Mouse (Mus musculus) CH12.LX (cell line): ENCODE measurements around the gene Syt1. TPM values are rescaled to one million over a fixed set of nuclear protein-coding genes. Genes with fewer than 3 reads are reported as not detected.

Experiments
- DNase-seq: peaks from one replicate; pipeline ENCODE4 v3.0.0-alpha.2; 2013; ENCODE audit errors: extremely low read depth
- H3K27ac ChIP-seq: 2 replicates; pipeline ENCODE4 v1.5.1; 2012; ENCODE audit warnings: low read depth, mild to moderate bottlenecking, control low read depth, moderate library complexity; ENCODE audit not compliant: insufficient read depth
- H3K27me3 ChIP-seq: replicated peaks from 2 replicates; pipeline ENCODE3; 2012; ENCODE audit warnings: inconsistent platforms
- H3K36me3 ChIP-seq, 2 experiments: replicated peaks in 1 of 2; 2 replicates each; pipeline versions ENCODE3 to v1.6.1; 2012; ENCODE audit warnings: inconsistent platforms in 1 of 2, low read length in 1 of 2, mild to moderate bottlenecking in 1 of 2, mixed read lengths in 1 of 2, moderate library complexity in 1 of 2; ENCODE audit not compliant: control insufficient read depth in 1 of 2, insufficient read depth in 1 of 2
- H3K4me1 ChIP-seq, 2 experiments: 2 replicates each; pipeline ENCODE4 v1.6.1; 2012; ENCODE audit warnings: inconsistent platforms in 1 of 2, moderate library complexity in 1 of 2; ENCODE audit not compliant: insufficient read depth in 2 of 2, control insufficient read depth in 1 of 2
- H3K4me2 ChIP-seq: 2 replicates; pipeline ENCODE4 v1.6.1; 2012; ENCODE audit warnings: low read depth, mild to moderate bottlenecking, control low read depth; ENCODE audit not compliant: poor library complexity, insufficient read depth, severe bottlenecking
- H3K4me3 ChIP-seq, 3 experiments: fragments of 150-350 bp in 1 of 3; sonication (generic) in 1 of 3; replicated peaks in 1 of 3; 2 replicates each; pipeline versions ENCODE3 to v1.5.1; 2011 to 2012; ENCODE audit warnings: low read depth in 2 of 3, low read length in 2 of 3, mild to moderate bottlenecking in 2 of 3, moderate library complexity in 2 of 3, control low read depth in 1 of 3, improper control_type of control experiment in 1 of 3, inconsistent platforms in 1 of 3, mixed read lengths in 1 of 3; ENCODE audit not compliant: poor library complexity in 1 of 3
- H3K79me2 ChIP-seq: replicated peaks from 2 replicates; pipeline ENCODE4 v1.6.1; 2012; ENCODE audit warnings: mild to moderate bottlenecking, moderate library complexity; ENCODE audit not compliant: control insufficient read depth, poor library complexity, insufficient read depth, severe bottlenecking; ENCODE audit errors: extremely low read depth
- H3K9ac ChIP-seq: 2 replicates; pipeline ENCODE4 v1.6.1; 2012; ENCODE audit warnings: low read depth, mild to moderate bottlenecking, control low read depth, moderate library complexity; ENCODE audit not compliant: insufficient read depth
- H3K9me3 ChIP-seq: replicated peaks from 2 replicates; pipeline ENCODE3; 2012; ENCODE audit warnings: low read length, inconsistent platforms, mixed read lengths
- CHD1 ChIP-seq: IDR thresholded peaks from 2 replicates; pipeline ENCODE4 v1.6.1; 2012; ENCODE audit warnings: low read depth, low read length, improper control_type of control experiment, inconsistent platforms
- CHD2 ChIP-seq: IDR thresholded peaks from 2 replicates; pipeline ENCODE4 v1.6.1; 2011; ENCODE audit warnings: low read length, improper control_type of control experiment
- CTCF ChIP-seq, 2 experiments: IDR thresholded peaks in 1 of 2; conservative IDR thresholded peaks in 1 of 2; 2 replicates each; pipeline ENCODE4 v1.5.1; 2011 to 2012; ENCODE audit warnings: low read depth in 2 of 2, low read length in 2 of 2, improper control_type of control experiment in 1 of 2, inconsistent platforms in 1 of 2, mild to moderate bottlenecking in 1 of 2, moderate library complexity in 1 of 2
- E2F4 ChIP-seq: IDR thresholded peaks from 2 replicates; pipeline ENCODE4 v1.6.1; 2011; ENCODE audit warnings: low read depth, low read length, improper control_type of control experiment; ENCODE audit not compliant: insufficient replicate concordance
- ELF1 ChIP-seq: IDR thresholded peaks from 2 replicates; pipeline ENCODE4 v1.6.1; 2014; ENCODE audit warnings: low read depth, mild to moderate bottlenecking, inconsistent platforms, low read length, improper control_type of control experiment
- ETS1 ChIP-seq: conservative IDR thresholded peaks from 2 replicates; pipeline ENCODE4 v1.6.1; 2012; ENCODE audit warnings: low read depth, mild to moderate bottlenecking, inconsistent platforms, low read length, improper control_type of control experiment, moderate library complexity
- HCFC1 ChIP-seq: IDR thresholded peaks from 2 replicates; pipeline ENCODE4 v1.6.1; 2012; ENCODE audit warnings: low read depth, mild to moderate bottlenecking, inconsistent platforms, low read length, improper control_type of control experiment
- JUN ChIP-seq: IDR thresholded peaks from 2 replicates; pipeline ENCODE4 v1.6.1; 2011; ENCODE audit warnings: low read depth, mild to moderate bottlenecking, low read length, improper control_type of control experiment, moderate library complexity; ENCODE audit not compliant: insufficient read depth
- JUND ChIP-seq: conservative IDR thresholded peaks from 2 replicates; pipeline ENCODE4 v1.6.1; 2011; ENCODE audit warnings: low read depth, low read length, improper control_type of control experiment
- KAT2A ChIP-seq: IDR thresholded peaks from 2 replicates; pipeline ENCODE4 v1.6.1; 2012; ENCODE audit warnings: low read length, improper control_type of control experiment, inconsistent platforms; ENCODE audit not compliant: insufficient replicate concordance
- MAX ChIP-seq: IDR thresholded peaks from 2 replicates; pipeline ENCODE4 v1.6.1; 2011; ENCODE audit warnings: low read length, improper control_type of control experiment
- MXI1 ChIP-seq: IDR thresholded peaks from 2 replicates; pipeline ENCODE4 v1.6.1; 2011; ENCODE audit warnings: mild to moderate bottlenecking, low read depth, low read length, improper control_type of control experiment
- MYC ChIP-seq: IDR thresholded peaks from 2 replicates; pipeline ENCODE4 v1.6.1; 2011; ENCODE audit warnings: low read depth, mild to moderate bottlenecking, improper control_type of control experiment, low read length
- PAX5 ChIP-seq: IDR thresholded peaks from 2 replicates; pipeline ENCODE4 v1.6.1; 2012; ENCODE audit warnings: low read length, inconsistent platforms, mixed read lengths
- POLR2A ChIP-seq: IDR thresholded peaks from 2 replicates; pipeline ENCODE4 v1.6.1; 2011; ENCODE audit warnings: low read depth, mild to moderate bottlenecking, improper control_type of control experiment, low read length
- RAD21 ChIP-seq: IDR thresholded peaks from 2 replicates; pipeline ENCODE4 v1.6.1; 2011; ENCODE audit warnings: low read depth, mild to moderate bottlenecking, low read length, improper control_type of control experiment, moderate library complexity
- RCOR1 ChIP-seq: conservative IDR thresholded peaks from 2 replicates; pipeline ENCODE4 v1.6.1; 2012; ENCODE audit warnings: low read depth, mild to moderate bottlenecking, inconsistent platforms, low read length, improper control_type of control experiment
- SIN3A ChIP-seq: IDR thresholded peaks from 2 replicates; pipeline ENCODE4 v1.6.1; 2012; ENCODE audit warnings: low read length, improper control_type of control experiment, inconsistent platforms
- TBP ChIP-seq: conservative IDR thresholded peaks from 2 replicates; pipeline ENCODE4 v1.6.1; 2011; ENCODE audit warnings: low read depth, low read length, improper control_type of control experiment
- TCF12 ChIP-seq: IDR thresholded peaks from 2 replicates; pipeline ENCODE4 v1.6.1; 2014; ENCODE audit warnings: low read depth, mild to moderate bottlenecking, inconsistent platforms, low read length, improper control_type of control experiment
- UBTF ChIP-seq: IDR thresholded peaks from 2 replicates; pipeline ENCODE4 v1.6.1; 2012; ENCODE audit warnings: low read depth, mild to moderate bottlenecking, inconsistent platforms, low read length, improper control_type of control experiment, moderate library complexity
- ZKSCAN1 ChIP-seq: IDR thresholded peaks from 2 replicates; pipeline ENCODE4 v1.6.1; 2012; ENCODE audit warnings: low read depth, inconsistent platforms, low read length, improper control_type of control experiment, borderline replicate concordance
- ZMIZ1 ChIP-seq: IDR thresholded peaks from 2 replicates; pipeline ENCODE4 v1.6.1; 2012; ENCODE audit warnings: low read depth, mild to moderate bottlenecking, inconsistent platforms, low read length, improper control_type of control experiment
- dilution Hi-C: fragments of 300-500 bp; cut with MboI; formaldehyde crosslinking; loops from 2 replicates; pipeline ENCODE4 v1.14.3; 2020; ENCODE audit warnings: low sequenced_read_pairs; ENCODE audit not compliant: extremely low pct_unique_long_range_greater_than_20kb, extremely low pct_ligation_motif_present
- in situ Hi-C: fragments of 300-500 bp; cut with MboI; formaldehyde crosslinking; loops from 3 replicates; pipeline ENCODE4 v1.14.3; 2019; ENCODE audit warnings: low sequenced_read_pairs, low pct_ligation_motif_present, low pct_unique_long_range_greater_than_20kb, mixed read lengths
- polyA plus RNA-seq: library from polyadenylated mRNA; unstranded; fragments of >175 nt; gene quantifications from 2 replicates; pipeline ENCODE4 v1.2.1, GENCODE M21; 2012; ENCODE audit warnings: low read depth; ENCODE audit not compliant: insufficient read length
- total RNA-seq, 2 experiments: library from RNA; depleted of rRNA; stranded (reverse); fragments of 300-350 nt in 1 of 2; fragments of >200 nt in 1 of 2; gene quantifications; 2 replicates each; pipeline ENCODE4 v1.2.3; 2012 to 2014

Syt1 gene
- total and polyA plus RNA-seq, 3 experiments, result not detected

DNA sequence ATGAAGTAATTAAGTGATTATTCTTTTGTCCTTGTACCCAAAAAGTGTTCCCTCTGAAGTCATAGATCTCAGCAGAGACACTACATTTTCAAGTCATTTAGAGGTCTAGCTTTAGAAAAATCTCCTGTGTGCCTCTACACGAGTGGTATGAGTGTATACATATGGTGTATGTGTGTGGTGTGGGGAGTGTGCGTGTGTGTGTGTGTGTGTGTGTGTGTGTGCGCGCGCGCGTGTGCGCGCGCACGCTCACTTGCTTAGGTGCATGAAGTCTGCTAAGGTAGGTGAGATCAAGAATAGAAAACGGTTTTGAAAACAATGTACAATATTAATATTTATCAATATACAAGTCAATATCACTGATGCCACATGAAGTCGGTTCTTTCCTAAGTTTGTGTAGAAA, 2.3 kb downstream of the Syt1 start:
- H3K27me3 ChIP-seq, result no peaks in the 10 kb centered on the region
- DNase-seq, result no peak
- no peak for TF ChIP-seq UBTF
- TF ChIP-seq CHD2, result no peak
- no peak for TF ChIP-seq ZMIZ1
- TF ChIP-seq MAX, result no peak
- TF ChIP-seq TCF12, result no peak
- no peak for TF ChIP-seq CTCF (conservative IDR thresholded peaks at IDR 0.05 in 1 of 2, IDR thresholded peaks at IDR 0.05 in 1 of 2; ENCODE audit: low read depth in 2 of 2, low read length in 2 of 2)
- TF ChIP-seq JUND, result no peak
- TF ChIP-seq HCFC1, result no peak
- no peak for TF ChIP-seq JUN
- no peak for TF ChIP-seq TBP
- no peak for TF ChIP-seq CHD1
- no peak for TF ChIP-seq E2F4
- no peak for TF ChIP-seq ETS1
- TF ChIP-seq MXI1, result no peak
- no peak for TF ChIP-seq POLR2A
- no peak for TF ChIP-seq MYC
- no peak for TF ChIP-seq KAT2A
- no peak for TF ChIP-seq RAD21
- 0 out of 4 replicates have a peak, but pooled peaks cover 0 to 3% of the 10 kb centered on the region in 2 experiments for H3K4me1 ChIP-seq
- no peaks in the 10 kb centered on the region for H3K79me2 ChIP-seq
- no peak overlapping the region for H3K4me2 ChIP-seq
- H3K4me3 ChIP-seq, result no peak overlapping the region
- no peaks in the 10 kb centered on the region for H3K9me3 ChIP-seq
- H3K36me3 ChIP-seq, result no peaks in the 10 kb centered on the region
- no peak overlapping the region for H3K27ac ChIP-seq
- H3K9ac ChIP-seq, result no peak overlapping the region
- dilution Hi-C loops, result no loop called here
- in situ Hi-C loops, result no loop called here

- dilution Hi-C loops (no loop called here), in situ Hi-C loops (no loop called here)
- Histone ChIP-seq H3K4me1 (no peaks in the 10 kb centered on the region), H3K36me3 (no peaks in the 10 kb centered on the region), H3K4me3 (no peak overlapping the region), H3K4me2 (no peak overlapping the region), H3K27me3 (no peaks in the 10 kb centered on the region), H3K9ac (no peak overlapping the region), H3K27ac (no peak overlapping the region), H3K9me3 (no peaks in the 10 kb centered on the region), H3K79me2 (no peaks in the 10 kb centered on the region)
- TF ChIP-seq ZKSCAN1 (no peak), E2F4 (no peak), CTCF (conservative IDR thresholded peaks at IDR 0.05 in 1 of 2, IDR thresholded peaks at IDR 0.05 in 1 of 2; ENCODE audit: low read depth in 2 of 2, low read length in 2 of 2) (no peak), ETS1 (no peak), SIN3A (no peak), RCOR1 (no peak), ELF1 (no peak), MXI1 (no peak), PAX5 (no peak)
- DNase-seq, result no peak
These were observed 7.3 kb downstream of the Syt1 start for GRCm38 (mm10) chr10:109003482-109003881.
